ENCODE assay signal across 8 mouse cellular contexts in the genomic region with DNA sequence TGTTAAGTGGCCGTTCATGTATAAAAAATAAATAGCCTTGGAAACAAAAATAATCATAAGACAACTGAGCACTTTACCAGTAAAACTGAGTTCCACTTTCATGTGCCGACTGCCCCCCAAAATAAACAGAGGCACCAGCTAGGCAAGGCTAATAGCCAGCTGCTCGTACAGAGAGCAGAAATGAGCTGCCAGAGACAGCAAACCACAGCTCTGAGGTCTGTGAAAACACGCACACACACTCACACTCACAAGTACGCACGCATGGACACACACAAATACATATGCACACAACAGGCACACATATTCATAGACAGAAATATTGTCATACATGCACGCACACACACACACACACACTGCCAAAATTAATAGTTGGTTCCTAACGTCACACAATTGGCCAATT. TPM values are rescaled to one million over a fixed set of nuclear protein-coding genes. Genes with fewer than 3 reads are reported as not detected.
DNase-seq lines count a peak whose midpoint lies in the region; ATAC-seq and TF ChIP-seq lines count a peak whose summit lies in the region.

No protein-coding gene starts in this region.

- 25% methylated on average over 8 of the region's 8 CpGs for WGBS in kidney, embryonic 15.5 days
- WGBS in heart, embryonic 14.5 days = 23% methylated on average over 8 of the region's 8 CpGs
- WGBS in liver, embryonic 16.5 days (ENCODE audit: insufficient replicate concordance) = 18% methylated on average over 8 of the region's 8 CpGs
- WGBS in cerebellum, adult 2 months = 64% methylated on average over 8 of the region's 8 CpGs

- no peak for TF ChIP-seq CTCF in E14TG2a.4 (conservative IDR thresholded peaks at IDR 0.05; ENCODE audit: low read length)
- TF ChIP-seq CTCF in cerebellum, adult 2 months (IDR thresholded peaks at IDR 0.05; ENCODE audit: borderline replicate concordance, insufficient read depth, low read depth, low read length) = no peak

- H3K4me1 ChIP-seq in kidney, embryonic 15.5 days = peaks cover 89% of the 10 kb centered on the region
- H3K4me1 ChIP-seq in E14TG2a.4 (replicated peaks; ENCODE audit: low read depth, low read length) = peaks cover 96% of the 10 kb centered on the region
- H3K4me1 ChIP-seq in heart, embryonic 14.5 days (ENCODE audit: control insufficient read depth in 2 of 2, insufficient read depth in 2 of 2, low read length in 2 of 2) = peaks cover 65 to 92% of the 10 kb centered on the region in 2 experiments
- H3K4me1 ChIP-seq in liver, embryonic 16.5 days (ENCODE audit: control insufficient read depth, low read depth, low read length) = peaks cover 73% of the 10 kb centered on the region
- peaks cover 4% of the 10 kb centered on the region; the same call in 1 of the 2 replicates for H3K4me1 ChIP-seq in cerebellum, adult 2 months (ENCODE audit: control insufficient read depth, insufficient read depth, low read length)

- no peaks in the 10 kb centered on the region for H3K36me3 ChIP-seq in kidney, embryonic 15.5 days
- H3K36me3 ChIP-seq in E14TG2a.4 (ENCODE audit: insufficient read depth, low read length) = no peaks in the 10 kb centered on the region
- no peaks in the 10 kb centered on the region for H3K36me3 ChIP-seq in heart, embryonic 14.5 days (ENCODE audit: control insufficient read depth, insufficient read depth, low read length)
- no peaks in the 10 kb centered on the region for H3K36me3 ChIP-seq in liver, embryonic 16.5 days (ENCODE audit: control insufficient read depth, insufficient read depth)

- intact Hi-C loops in gastrocnemius, postnatal 36 days (cut with DNase I) = loop anchor here (5.0 kb wide), 1 partner anchor 43 kb away; no protein-coding TSS in a partner anchor

- TF ChIP-seq POLR2A in cerebellum, adult 2 months (IDR thresholded peaks at IDR 0.05; ENCODE audit: borderline replicate concordance, insufficient read depth, low read length) = no peak

- peak overlapping the region; percentile 90 for H3K27ac ChIP-seq in kidney, embryonic 15.5 days
- H3K27ac ChIP-seq in heart, embryonic 14.5 days (replicated peaks in 1 of 2; ENCODE audit: control insufficient read depth in 1 of 2, insufficient read depth in 1 of 2, low read depth in 2 of 2, low read length in 2 of 2) = peak overlapping the region; percentile 97 to 99
- H3K27ac ChIP-seq in liver, embryonic 16.5 days (ENCODE audit: low read length) = peak overlapping the region; percentile 65
- no peak overlapping the region for H3K27ac ChIP-seq in cerebellum, adult 2 months (ENCODE audit: insufficient read depth, low read length)

- H3K9ac ChIP-seq in kidney, embryonic 15.5 days = 0 out of 2 replicates have a peak overlapping the region, but pooled peaks have one; percentile 33
- peak overlapping the region; percentile 55 for H3K9ac ChIP-seq in heart, embryonic 14.5 days (ENCODE audit: low read length)
- no peak overlapping the region; the same call in none of the 2 replicates for H3K9ac ChIP-seq in liver, embryonic 16.5 days (ENCODE audit: low read depth, low read length)

- peak overlapping the region; percentile 53 for H3K4me2 ChIP-seq in kidney, embryonic 15.5 days
- H3K4me2 ChIP-seq in heart, embryonic 14.5 days (ENCODE audit: low read length) = peak overlapping the region; percentile 51
- H3K4me2 ChIP-seq in liver, embryonic 16.5 days (ENCODE audit: low read depth, low read length) = peak overlapping the region; percentile 49

- 0 out of 2 replicates have a peak, but pooled peaks have one; percentile 23 for ATAC-seq in kidney, embryonic 15.5 days (replicated peaks; ENCODE audit: low FRiP score)
- no peak for ATAC-seq in heart, embryonic 14.5 days (ENCODE audit: insufficient number of reproducible peaks, insufficient read depth, low FRiP score, low read depth)
- ATAC-seq in liver, embryonic 16.5 days (ENCODE audit: low read depth) = no peak

- H3K4me3 ChIP-seq in kidney, embryonic 15.5 days (replicated peaks) = 0 out of 2 replicates have a peak overlapping the region, but pooled peaks have one; percentile 6
- H3K4me3 ChIP-seq in E14TG2a.4 (replicated peaks; ENCODE audit: low read length) = peak overlapping the region; percentile 56; the same call in 1 of the 2 replicates
- no peak overlapping the region for H3K4me3 ChIP-seq in heart, embryonic 14.5 days (ENCODE audit: control insufficient read depth in 1 of 2, insufficient read depth in 1 of 2, low read depth in 1 of 2, low read length in 2 of 2)
- H3K4me3 ChIP-seq in liver, embryonic 16.5 days (ENCODE audit: low read depth, low read length) = 0 out of 2 replicates have a peak overlapping the region, but pooled peaks have one; percentile 19
- no peak overlapping the region for H3K4me3 ChIP-seq in cerebellum, adult 2 months (replicated peaks; ENCODE audit: insufficient read depth, low read depth, low read length)

- DNase-seq in kidney, adult 18-20 months = no peak
- DNase-seq in gastrocnemius, postnatal 36 days = no peak
- no peak for DNase-seq in cerebellum, adult 2 months
- no peak for DNase-seq in layer of hippocampus, adult 9-10 months (ENCODE audit: low spot score)

- H3K9me3 ChIP-seq in kidney, embryonic 15.5 days (replicated peaks) = no peaks in the 10 kb centered on the region
- H3K9me3 ChIP-seq in E14TG2a.4 (ENCODE audit: low read length) = no peaks in the 10 kb centered on the region
- no peaks in the 10 kb centered on the region for H3K9me3 ChIP-seq in heart, embryonic 14.5 days (ENCODE audit: control insufficient read depth, low read length)
- H3K9me3 ChIP-seq in liver, embryonic 16.5 days (replicated peaks; ENCODE audit: control insufficient read depth, low read length) = no peaks in the 10 kb centered on the region

- H3K27me3 ChIP-seq in kidney, embryonic 15.5 days = no peaks in the 10 kb centered on the region
- H3K27me3 ChIP-seq in E14TG2a.4 (ENCODE audit: insufficient read depth, low read length) = peaks cover 5% of the 10 kb centered on the region; the same call in 1 of the 2 replicates
- H3K27me3 ChIP-seq in heart, embryonic 14.5 days (ENCODE audit: control insufficient read depth, insufficient read depth, low read length) = no peaks in the 10 kb centered on the region
- H3K27me3 ChIP-seq in liver, embryonic 16.5 days (ENCODE audit: control insufficient read depth, insufficient read depth, low read depth, low read length) = no peaks in the 10 kb centered on the region
- H3K27me3 ChIP-seq in cerebellum, adult 2 months (ENCODE audit: control insufficient read depth, insufficient read depth, low read length) = no peaks in the 10 kb centered on the region

RNA-seq across cellular contexts. Expression of gene Rassf3, which starts 46.6 kb away (rescaled TPM):
- 13.8 and 14.7 TPM in 2 replicates for polyA plus RNA-seq in kidney, embryonic 15.5 days (2015; fragmentation: Nextera tagmentation; extraction: Ambion mirVana)
- 25.1 and 25.3 TPM in 2 replicates for polyA plus RNA-seq in heart, embryonic 14.5 days (2014; fragmentation: Nextera tagmentation; extraction: Ambion mirVana)
- polyA plus RNA-seq in liver, embryonic 16.5 days (2015; fragmentation: Nextera tagmentation; extraction: Ambion mirVana) = 12.1 and 13.3 TPM in 2 replicates
- total RNA-seq in gastrocnemius, postnatal 36 days (2021) = 10 to 100 TPM; 38.5 to 41.2 TPM
- 16.5 and 17.8 TPM in 2 replicates for polyA plus RNA-seq in cerebellum, adult 2 months (2012; rRNA removed)

Comparison
In these comparisons a context has a peak if more than half of its experiments do, and no peak if none do; other contexts are left out.
1. H3K4me3 ChIP-seq: peak in kidney, embryonic 15.5 days (single experiment), E14TG2a.4 (single experiment) and liver, embryonic 16.5 days (single experiment); none in heart, embryonic 14.5 days (0 of 2) and cerebellum, adult 2 months (single experiment).
2. Peak in every context shown above with its lines, with median percentiles within 50 percentile points of each other: H3K4me2 ChIP-seq.